Mouse (Mus musculus) frontal cortex, postnatal 10 days (tissue): ENCODE results near the gene Stoml3.

Experiments
- DNase-seq, 2 experiments: peaks; one replicate each; pipeline ENCODE4 v3.0.0; 2022; ENCODE audit warnings: low spot score in 2 of 2, mixed read lengths in 1 of 2

Stoml3 gene

DNA sequence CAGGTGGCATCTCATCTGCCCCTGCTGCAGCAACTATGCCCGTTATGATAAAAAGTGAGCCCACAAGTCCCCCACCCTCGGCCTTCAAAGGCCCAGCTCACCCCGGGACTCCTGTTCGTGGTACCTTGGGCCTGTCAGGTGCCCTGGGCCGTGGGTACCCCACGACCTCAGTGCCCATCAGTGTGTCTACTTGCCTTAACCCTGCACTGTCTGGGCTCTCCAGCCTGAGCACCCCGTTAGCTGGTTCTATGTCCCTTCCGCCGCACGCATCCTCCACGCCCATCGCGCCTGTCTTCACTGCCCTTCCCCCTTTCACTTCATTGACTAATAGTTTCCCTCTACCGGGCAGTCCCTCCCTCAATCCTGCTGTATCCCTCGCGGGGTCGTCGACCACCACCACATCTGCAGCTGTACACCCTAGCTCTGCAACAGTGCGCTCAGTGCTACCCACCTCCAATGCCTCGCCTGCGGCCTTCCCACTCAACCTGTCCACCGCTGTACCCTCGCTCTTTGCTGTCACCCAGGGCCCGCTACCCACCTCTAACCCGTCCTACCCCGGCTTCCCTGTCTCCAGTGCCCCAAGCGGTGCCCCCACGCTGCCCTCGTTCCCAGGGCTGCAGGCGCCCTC lies 9.9 kb upstream of the Stoml3 start:
- no peak for DNase-seq

DNA sequence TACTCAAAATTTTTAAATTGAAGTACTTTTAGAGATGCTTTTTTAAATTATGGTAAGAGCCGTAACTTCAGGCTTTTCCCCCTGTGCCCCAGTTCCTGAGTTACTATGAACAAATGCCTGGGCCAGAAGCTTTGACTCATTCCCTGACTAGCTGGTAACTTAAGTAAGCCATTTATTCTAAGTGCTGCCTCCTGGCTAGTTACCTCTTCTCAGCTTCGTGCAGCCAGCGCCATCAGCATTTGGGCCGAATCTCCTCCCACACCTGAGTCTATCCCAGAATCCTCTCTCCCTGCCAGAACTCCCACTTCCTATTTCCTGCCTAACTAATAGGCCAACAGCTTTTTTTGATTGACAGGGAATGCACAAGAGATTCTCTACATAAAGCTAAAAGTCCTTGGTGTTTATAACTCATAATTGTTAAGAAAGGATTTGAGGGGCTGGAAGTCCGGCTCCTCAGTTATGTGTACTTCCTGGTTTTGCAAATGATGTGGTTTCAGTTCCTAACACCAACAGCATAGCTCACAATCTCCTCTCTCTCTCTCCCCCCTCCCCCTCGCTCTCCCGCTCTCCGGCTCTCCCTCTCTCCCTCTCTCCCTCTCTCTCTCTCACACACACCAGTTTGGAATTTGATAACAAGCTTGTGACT lies 4.9 kb upstream of the Stoml3 start:
- DNase-seq: no peak

DNA sequence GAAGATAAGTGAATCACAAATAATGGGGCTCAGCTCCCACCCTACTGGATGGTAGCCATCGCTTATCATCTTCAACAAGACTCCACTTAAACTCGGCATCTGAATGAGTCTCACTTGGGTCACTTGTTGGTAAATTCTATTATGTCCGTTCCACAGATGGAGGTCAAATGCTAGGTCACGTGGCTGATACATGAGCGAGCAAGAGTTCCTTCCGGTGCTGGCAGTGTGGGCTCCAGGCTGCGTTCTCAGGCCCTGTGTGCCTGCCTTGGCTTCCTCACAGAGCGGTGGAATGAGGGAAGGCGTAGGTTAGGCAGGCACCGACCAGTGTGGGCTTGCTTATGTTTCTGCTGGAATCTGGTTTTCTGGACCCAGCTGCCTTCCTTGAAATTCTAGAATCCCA lies 1.9 kb upstream of the Stoml3 start:
- DNase-seq: no peak

DNA sequence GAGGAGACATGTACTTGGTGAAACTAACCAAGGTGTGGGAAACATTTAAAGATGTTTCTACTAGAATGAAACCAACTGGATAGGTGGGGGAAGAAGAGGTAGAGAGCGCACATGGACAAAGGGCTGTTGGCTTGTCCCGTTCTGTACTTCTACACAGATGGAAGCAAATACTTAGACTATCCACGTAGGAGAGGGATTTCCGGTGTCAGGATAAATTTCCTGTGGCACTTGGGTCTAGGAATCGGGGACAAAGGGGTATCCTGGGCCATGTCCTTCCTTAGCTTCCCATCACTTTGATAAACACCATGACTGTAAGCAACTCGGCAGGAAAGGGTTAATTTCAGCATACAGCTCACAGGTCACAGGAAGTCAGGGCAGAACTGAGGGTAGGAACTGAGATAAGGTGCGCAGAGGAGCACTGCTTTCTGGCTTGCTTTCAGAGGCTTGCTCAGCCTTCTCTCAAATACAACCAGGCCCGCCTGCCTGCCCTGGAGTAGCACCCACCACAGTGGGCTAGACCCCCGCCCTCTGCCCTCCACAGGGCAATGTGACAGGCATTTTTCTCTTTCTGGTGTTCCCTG lies 1.4 kb upstream of the Stoml3 start:
- no peak for DNase-seq

DNA sequence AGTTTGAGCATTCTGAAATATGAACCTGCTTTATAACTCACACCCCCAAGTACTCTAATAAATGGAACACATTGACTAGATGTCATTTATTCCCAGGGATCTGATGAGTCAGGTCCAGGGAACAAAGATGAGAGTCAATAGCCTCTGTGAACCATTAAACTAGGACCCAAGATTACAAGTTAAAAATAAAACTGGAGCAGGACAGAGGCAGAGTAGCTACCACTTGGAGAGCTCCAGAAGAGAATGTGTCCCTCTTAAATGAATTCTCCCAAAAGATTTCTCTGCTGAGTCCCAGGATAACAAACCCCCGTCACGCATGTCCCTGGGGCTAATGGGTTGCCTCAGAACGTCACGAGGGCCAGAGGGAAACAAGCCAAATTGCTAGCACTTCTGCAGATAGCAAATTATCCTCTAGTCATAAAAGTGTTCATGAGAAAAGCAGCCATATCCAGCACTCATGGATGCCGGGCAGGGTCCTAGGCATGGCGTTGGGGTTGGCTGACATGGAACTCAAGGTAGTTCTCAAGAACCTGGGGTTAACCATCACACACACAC lies 10.0 kb downstream of the Stoml3 start:
- no peak for DNase-seq

DNA sequence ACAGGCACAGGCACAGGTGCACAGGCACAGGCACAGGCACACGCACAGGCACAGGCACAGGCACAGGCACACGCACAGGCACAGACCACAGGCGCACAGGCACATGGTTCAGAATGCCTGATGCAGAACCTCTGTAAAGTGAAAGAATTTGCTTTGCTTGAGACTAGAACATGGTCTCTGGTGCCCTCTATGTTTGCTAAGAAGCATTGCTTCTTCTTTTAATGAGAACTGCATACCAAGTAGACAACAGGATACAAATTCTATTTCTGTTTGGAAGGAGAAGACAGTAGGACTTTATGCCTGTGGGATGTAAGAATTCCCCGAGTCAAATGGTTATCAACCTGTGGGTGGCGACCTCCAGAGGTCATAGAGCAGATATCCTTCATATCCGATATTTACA lies 14.0 kb downstream of the Stoml3 start:
- no peak for DNase-seq

DNA sequence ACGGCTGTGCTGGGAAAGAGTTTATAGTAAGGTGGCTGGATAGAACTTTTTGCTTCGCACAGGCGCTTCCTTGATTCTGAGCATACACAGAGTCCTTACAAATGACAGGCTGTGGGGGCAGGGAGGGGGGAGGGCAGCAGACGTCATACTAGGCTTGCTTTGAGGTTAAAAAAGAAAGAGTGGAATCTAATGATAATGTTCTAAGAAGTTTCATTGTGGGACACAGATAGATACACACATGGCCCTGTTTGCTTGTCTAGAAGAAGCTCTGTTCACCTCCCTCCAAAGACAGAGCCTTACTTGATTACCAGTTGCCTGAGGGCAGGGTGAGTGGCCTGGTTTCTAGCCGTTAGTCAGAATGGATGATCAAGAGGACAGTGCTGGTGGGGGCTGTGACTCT lies 24.6 kb downstream of the Stoml3 start:
- no peak for DNase-seq

DNA sequence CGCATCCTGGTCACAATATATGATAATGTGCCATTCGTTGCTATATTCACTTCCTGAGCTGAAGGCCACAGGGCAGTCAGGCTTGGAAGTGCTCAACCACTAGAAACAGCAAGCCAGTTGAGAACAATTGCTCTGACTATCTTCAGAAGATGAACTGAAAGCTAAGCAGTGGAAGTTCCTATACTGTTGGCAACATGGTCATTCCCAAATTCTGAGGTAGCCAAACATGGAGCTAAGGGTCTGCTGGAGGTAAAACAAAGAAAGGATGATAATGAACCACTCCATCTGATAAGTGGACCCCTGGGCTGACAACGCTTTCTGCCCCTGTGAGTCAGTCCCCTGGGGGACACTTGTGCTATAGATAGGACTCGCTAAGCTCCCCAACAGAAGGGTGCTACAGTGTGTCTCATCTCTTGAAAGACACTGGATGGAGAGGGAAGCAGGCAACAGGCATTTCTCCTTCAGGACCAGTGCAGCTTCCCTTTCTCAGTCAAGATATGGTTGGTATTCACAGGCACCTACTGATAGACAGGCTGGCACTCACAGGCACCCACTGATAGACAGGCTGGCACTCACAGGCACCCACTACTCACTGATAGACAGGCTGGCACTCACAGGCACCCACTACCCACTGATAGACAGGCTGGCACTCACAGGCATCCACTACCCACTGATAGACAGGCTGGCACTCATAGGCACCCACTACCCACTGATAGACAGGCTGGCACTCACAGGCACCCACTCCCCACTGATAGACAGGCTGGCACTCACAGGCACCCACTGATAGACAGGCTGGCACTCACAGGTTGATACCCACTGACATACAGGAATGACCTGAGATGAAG lies 26.0 kb downstream of the Stoml3 start:
- DNase-seq: no peak

DNA sequence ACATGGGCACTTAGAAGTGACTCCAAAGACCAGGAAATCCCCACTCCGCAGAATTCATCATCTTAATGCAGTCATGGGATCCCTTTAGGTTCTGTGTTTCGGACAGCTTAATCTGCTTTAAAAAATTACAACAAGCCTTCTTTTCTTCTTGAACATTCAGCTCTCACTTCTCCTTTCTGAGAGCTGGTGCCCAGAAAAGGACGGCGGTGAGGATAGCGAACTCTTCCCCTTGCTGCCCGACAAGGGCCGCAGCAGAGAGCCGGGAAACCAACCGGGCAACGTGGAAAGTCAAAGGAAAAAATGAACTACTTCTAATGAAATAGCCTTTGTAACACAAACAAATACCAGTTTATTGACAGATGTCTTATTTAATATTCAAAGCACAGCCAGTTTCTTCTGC lies 34.3 kb downstream of the Stoml3 start:
- DNase-seq: no peak

DNA sequence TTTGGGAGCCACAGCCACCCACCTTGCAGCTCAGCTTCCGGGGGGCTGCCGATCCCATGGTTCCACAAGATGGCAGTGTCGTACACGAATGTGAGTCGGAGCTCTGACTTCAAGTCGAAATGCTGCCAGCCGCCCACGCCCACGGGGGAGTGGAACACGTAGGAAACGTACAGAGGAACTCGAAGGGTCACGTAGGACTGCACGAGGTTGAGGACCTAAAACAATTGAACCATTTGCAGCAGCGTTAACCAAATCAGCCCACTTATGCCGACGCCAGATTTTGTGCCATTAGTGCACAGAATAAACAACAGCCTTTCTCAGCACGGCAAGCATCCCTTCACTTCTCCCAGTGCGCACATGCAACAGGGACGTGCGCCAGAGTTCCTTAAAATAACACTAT lies 37.3 kb downstream of the Stoml3 start:
- peak; percentile 78 to 82 for DNase-seq

DNA sequence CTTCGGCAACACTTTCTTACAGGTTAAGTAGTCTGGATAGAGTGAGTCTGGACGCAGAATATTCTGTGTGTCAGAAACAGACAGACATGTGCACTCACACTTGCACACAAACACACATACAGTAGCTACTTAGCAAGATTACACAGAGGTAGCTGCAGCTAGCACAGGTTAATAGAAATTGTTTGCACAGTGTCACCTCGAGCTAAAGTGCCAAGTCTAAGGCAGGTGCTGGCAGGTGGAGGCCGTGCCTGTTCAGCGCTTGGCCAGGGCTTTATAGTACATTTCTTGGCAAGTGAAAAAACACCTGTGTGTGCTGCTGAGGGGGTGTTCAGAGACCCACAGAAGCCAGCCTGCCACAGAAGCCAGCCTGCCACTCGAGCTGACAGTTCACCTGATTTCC lies 41.9 kb downstream of the Stoml3 start:
- no peak for DNase-seq

DNA sequence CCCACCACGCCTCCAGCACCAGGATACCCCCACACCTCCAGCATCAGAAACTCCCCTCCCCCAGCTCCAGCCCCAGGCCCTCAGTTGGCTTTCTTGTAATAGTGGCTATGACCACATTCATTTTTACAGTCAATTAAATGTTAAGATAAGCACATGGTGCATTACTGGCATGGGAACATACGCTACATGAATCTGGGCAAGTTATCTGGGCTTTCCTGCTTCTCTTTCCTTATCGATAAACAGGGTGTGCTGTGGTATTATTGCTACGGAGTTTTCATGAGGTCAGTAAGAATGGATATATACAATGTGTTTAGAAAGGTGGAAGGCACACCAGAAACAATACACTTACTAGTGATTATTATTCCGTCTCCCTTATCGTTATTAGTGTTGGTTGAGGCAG lies 43.6 kb downstream of the Stoml3 start:
- no peak for DNase-seq

DNA sequence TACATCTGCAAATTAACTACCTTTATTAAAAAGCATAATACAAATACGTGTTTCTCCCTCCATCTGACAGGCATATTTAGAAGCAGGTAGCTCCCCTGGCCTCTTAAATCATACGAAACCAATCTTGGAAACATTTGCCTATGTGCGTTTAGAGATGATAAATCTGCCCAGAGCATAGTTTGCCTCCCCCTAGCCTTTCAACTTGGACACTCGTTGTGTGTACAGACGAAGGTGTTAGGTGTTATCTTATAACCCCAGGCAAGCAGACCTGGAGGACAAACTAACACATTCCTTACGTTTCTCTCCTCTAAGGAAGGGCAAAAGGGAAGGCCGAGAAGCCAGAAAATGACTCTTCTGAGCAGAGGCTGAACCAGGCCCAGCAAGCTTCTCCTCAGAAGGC lies 64.2 kb downstream of the Stoml3 start:
- DNase-seq: no peak

DNA sequence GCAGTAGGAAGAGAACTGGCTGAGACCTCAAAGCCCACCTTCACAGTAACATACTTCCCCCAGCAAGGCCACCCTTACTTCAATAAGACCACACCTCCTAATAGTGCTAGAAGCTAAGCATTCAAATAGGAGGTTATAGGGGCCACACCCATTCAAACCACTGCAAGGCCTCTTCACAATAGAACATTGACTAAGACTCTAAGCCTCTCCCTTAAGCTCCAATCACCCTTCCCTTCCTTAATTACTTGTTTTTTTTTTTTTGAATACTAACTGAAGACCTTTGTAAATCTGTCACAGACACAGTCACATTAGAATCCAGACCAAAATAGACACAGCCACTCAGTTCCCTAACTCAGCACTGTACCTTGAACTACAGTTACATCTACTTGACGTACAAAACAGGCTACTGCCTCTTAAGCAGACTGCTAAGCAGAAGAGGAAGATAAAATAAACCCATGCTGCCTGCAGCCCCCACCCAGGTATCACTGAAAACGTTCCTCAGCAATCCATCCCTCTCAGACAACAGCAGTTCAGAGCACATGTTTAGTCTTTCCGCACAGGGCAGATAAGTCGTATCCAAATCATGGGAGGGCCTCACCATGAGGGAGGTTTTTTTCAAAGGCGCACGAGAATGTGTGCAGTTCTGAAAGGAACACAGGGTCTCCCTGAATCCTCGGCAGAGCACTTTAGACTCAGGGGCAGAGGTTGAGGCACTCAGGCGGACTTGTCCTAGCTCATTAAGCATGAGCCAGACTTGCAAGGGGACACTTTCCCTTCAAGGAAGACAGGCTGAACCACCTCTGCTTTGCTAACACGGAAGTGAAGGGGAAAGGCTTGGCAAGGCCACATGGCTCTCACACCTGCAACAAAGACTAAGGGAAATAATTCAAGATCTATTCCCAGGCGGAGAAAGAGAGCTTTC lies 66.8 kb downstream of the Stoml3 start:
- DNase-seq: no peak

DNA sequence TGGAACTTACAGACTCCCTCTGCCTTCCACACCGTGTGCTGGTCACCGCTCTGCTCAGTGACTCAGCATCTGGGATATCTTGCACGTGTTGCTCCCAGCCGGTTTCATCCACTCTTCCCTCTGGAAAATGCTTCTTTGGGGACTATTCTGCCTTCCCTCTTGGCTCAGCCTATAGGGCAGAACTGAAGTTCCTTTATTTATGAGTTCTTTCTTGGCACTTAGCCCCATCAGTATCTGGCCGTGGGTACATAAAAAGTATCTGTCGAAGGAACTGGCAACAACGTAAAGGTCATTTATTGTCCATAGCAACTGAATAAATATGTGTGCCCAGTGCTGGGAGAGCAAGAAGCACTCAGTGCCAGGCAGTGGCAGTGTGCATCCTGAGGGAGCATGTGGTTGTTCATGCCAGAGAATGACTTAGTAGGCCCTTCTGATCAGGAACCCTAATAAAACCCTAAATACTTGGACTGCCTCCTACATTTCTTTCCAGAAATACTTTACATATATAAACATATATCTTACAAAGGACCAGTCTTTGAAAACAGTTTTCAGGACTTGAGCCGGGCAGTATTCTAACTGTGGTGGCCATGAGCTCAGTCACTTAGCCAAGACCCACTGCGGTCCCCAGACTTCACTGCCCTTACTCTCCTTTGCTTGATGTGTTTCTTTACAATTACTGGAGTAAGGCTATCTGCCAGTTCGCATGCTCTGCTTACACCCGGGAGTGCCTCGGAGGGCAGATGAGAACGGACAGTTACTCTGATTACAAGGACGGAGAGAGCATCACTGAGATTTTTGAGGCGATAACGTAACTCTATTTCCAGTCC lies 69.1 kb downstream of the Stoml3 start:
- no peak for DNase-seq
